Mouse (Mus musculus) heart, adult 2 months (tissue): ENCODE data around the gene Tlr12. TPM values are rescaled to one million over a fixed set of nuclear protein-coding genes. Genes with fewer than 3 reads are reported as not detected.
A peak's percentile ranks its signal among the peaks of the same experiment; 100 is the strongest.

ENCODE experiments used
- DNase-seq, 2 experiments: peaks; one replicate each; pipeline ENCODE4 v3.0.0; 2021
- H3K27ac ChIP-seq: fragments of 200-600 bp; 2 replicates; pipeline ENCODE4 v1.8.1; 2022
- H3K27me3 ChIP-seq: fragments of 200-500 bp; 2 replicates; pipeline ENCODE4 v1.6.1; 2012; ENCODE audit warnings: mild to moderate bottlenecking, low read length, inconsistent platforms, mixed read lengths; ENCODE audit not compliant: control insufficient read depth, insufficient read depth
- H3K36me3 ChIP-seq: fragments of 200-500 bp; 2 replicates; pipeline ENCODE4 v1.6.1; 2012; ENCODE audit warnings: low read length, inconsistent platforms; ENCODE audit not compliant: control insufficient read depth, insufficient read depth
- H3K4me1 ChIP-seq: fragments of 200-500 bp; 2 replicates; pipeline ENCODE4 v1.6.1; 2011; ENCODE audit warnings: low read length; ENCODE audit not compliant: control insufficient read depth, insufficient read depth
- H3K4me3 ChIP-seq: fragments of 200-600 bp; 2 replicates; pipeline ENCODE4 v1.8.1; 2022
- H3K79me2 ChIP-seq: fragments of 200-500 bp; replicated peaks from 2 replicates; pipeline ENCODE4 v1.6.1; 2012; ENCODE audit warnings: mild to moderate bottlenecking, inconsistent platforms, low read length, moderate library complexity, mixed read lengths; ENCODE audit not compliant: control insufficient read depth, insufficient read depth
- H3K9ac ChIP-seq: fragments of 200-500 bp; 2 replicates; pipeline ENCODE4 v1.6.1; 2012; ENCODE audit warnings: low read depth, mild to moderate bottlenecking, control low read depth, inconsistent platforms, low read length, mixed read lengths
- CTCF ChIP-seq: fragments of 200-600 bp; IDR thresholded peaks from 2 replicates; pipeline ENCODE4 v1.8.1; 2022; ENCODE audit warnings: antibody characterized with exemption, mild to moderate bottlenecking, moderate library complexity
- EP300 ChIP-seq: fragments of 200-500 bp; IDR thresholded peaks from 2 replicates; pipeline ENCODE4 v1.6.1; 2011; ENCODE audit warnings: low read depth, low read length, control low read depth; ENCODE audit not compliant: insufficient read depth
- POLR2A ChIP-seq: fragments of 200-500 bp; IDR thresholded peaks from 2 replicates; pipeline ENCODE4 v1.6.1; 2011; ENCODE audit warnings: mild to moderate bottlenecking, low read depth, low read length, control low read depth; ENCODE audit not compliant: insufficient read depth
- WGBS: fragments of 180-500 bp; shearing (Covaris S2); methylation state at CpG from one replicate; pipeline ENCODE4 v1.1.7; 2018; 5-methylcytosine and 5-hydroxymethylcytosine counted together
- intact Hi-C: fragments of 180-260 bp; cut with DNase I; formaldehyde crosslinking; loops from one replicate; pipeline ENCODE4 v1.15.1; 2025
- polyA plus RNA-seq: library from polyadenylated mRNA; depleted of rRNA; stranded (reverse); fragments of >200 nt; gene quantifications from 2 replicates; pipeline ENCODE4 v1.2.3, GENCODE M21; 2012
- total RNA-seq, 2 experiments: library from RNA; stranded (reverse); gene quantifications; 2 replicates each; pipeline ENCODE4 v1.2.3; 2021

Tlr12 gene
- total and polyA plus RNA-seq, 3 experiments: 0.09 to 0.21 (median 0.10) TPM

DNA sequence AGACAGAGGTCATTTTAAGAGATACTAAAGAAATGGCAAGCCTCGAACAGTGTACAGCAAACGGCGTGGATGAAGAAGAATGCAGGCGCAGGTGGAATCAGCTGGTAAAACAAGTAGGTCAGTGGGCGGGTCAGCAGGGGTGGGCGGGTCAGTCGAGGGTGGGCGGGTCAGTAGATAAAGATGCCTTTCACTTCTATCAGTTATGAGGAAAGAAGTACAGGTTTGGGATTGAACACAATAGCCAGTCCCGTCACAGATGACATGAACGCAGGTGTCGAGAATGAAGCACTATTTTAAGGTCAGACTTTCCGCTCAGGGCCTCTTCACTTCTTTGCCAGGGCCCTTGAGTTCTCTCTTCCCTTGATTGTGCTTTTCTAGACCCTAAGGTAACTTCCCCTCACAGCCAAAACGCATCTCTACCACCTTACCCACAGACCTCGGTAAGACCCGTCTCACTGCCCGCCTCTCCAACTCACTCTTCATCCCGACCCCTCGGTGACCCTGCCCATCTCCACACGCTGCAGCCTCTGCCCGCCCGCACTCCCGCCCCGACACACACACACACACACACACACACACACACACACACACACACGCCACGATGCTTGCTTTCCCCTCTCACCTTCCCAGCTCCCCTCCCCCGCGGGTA lies 9.0 kb downstream of the Tlr12 start:
- WGBS: 5% methylated on average over 27 of the region's 27 CpGs
- H3K9ac ChIP-seq: peak overlapping the region; percentile 58
- TF ChIP-seq POLR2A: no peak
- TF ChIP-seq EP300: no peak
- no peak for TF ChIP-seq CTCF
- H3K27me3 ChIP-seq: no peaks in the 10 kb centered on the region
- peak overlapping the region; percentile 18; the same call in 1 of the 2 replicates for H3K27ac ChIP-seq
- no peak for DNase-seq
- peak overlapping the region; percentile 59 for H3K4me3 ChIP-seq
- intact Hi-C loops: no loop called here
- no peaks in the 10 kb centered on the region for H3K79me2 ChIP-seq
- no peaks in the 10 kb centered on the region for H3K36me3 ChIP-seq
- no peaks in the 10 kb centered on the region for H3K4me1 ChIP-seq

DNA sequence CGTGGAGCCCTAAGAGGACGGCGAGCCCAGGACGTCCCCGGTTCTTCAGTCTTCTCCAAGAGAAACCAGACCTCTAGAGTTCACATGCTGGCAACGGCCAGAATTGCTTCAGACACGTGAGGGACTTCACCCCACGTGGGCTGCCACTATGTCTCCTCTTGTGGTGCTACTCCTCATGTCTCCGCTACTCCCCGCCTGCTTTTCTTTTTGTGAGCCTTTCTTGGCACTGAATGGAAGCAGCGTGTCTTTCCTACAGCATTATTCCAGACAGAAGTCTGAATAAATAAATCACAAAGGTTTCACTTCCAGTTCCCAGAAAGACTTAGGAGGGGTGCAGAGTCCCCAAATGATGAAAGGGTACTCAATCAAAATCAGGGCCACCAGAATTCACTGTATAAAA lies 10.8 kb downstream of the Tlr12 start:
- Histone ChIP-seq H3K9ac (no peak overlapping the region; the same call in 1 of the 2 replicates), H3K27me3 (no peaks in the 10 kb centered on the region), H3K27ac (no peak overlapping the region), H3K79me2 (no peaks in the 10 kb centered on the region), H3K4me3 (no peak overlapping the region), H3K4me1 (no peaks in the 10 kb centered on the region), H3K36me3 (no peaks in the 10 kb centered on the region)
- peak in 1 of 2 experiments; percentile 14 for DNase-seq
- TF ChIP-seq POLR2A (no peak), EP300 (no peak), CTCF (no peak)
- 62% methylated on average over 11 of the region's 11 CpGs for WGBS
- intact Hi-C loops: no loop called here

DNA sequence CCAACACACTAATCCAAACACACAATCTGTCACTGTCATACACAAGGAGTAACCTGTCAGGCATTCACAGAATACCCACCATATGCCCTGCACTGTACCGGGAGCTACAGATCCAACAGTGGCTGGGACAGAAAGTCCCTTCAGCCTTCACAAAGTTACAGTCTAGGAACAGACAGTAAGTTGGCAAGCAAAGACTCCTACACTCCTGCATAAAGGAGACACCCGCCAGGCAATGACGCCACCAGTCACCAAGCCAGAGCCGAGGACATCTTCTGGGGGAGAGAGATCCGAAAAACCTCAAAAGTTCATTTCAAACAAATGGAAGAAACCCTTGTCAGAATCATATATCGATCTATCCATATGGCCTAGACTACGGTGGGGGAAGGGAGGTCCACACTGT lies 11.8 kb downstream of the Tlr12 start:
- DNase-seq: no peak
- TF ChIP-seq EP300: no peak
- TF ChIP-seq CTCF: no peak
- no peak for TF ChIP-seq POLR2A
- Histone ChIP-seq H3K79me2 (no peaks in the 10 kb centered on the region), H3K27me3 (no peaks in the 10 kb centered on the region), H3K4me3 (no peak overlapping the region), H3K9ac (no peak overlapping the region), H3K4me1 (no peaks in the 10 kb centered on the region), H3K36me3 (no peaks in the 10 kb centered on the region), H3K27ac (no peak overlapping the region)
- 90% methylated on average over 7 of the region's 7 CpGs for WGBS
- intact Hi-C loops: no loop called here

DNA sequence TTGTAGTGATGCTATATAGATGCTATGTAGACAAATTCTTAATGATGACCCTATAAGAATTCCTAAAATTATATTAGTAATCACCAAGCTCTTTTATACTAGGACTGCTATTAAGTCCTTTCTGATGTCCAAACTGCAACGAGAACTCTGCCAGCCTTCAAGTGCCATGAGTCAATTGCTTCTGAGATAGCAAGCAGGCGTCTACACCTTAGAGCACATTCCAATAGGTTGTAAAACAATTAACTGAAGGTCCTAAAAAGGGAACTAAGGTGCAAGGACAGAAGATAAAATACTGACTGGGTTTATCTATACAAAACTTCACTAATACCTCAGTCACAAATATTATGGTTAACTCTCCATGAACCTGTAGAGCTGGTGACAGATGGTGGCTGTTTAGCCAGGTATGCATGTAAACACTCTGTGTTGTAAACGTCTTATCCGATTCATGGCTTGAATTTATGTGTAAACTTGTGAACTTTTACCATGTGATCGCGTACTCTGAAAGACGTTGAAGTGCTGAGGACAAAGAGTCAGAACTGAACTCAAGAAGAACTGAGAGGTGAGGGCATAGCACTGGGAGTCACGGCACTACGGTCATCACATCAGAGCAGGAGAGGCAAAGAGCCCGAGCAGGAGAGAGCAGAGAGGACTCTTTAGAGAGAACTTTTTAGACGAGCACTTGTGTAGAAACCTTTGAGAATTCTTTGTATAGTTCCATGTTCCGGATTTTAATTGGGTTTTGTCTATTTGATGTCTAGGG lies 20.4 kb downstream of the Tlr12 start:
- no peak for DNase-seq
- Histone ChIP-seq H3K4me3 (no peak overlapping the region), H3K36me3 (no peaks in the 10 kb centered on the region), H3K27ac (no peak overlapping the region), H3K27me3 (no peaks in the 10 kb centered on the region), H3K79me2 (no peaks in the 10 kb centered on the region), H3K9ac (no peak overlapping the region), H3K4me1 (no peaks in the 10 kb centered on the region)
- 80% methylated on average over 12 of the region's 12 CpGs for WGBS
- intact Hi-C loops: no loop called here
- TF ChIP-seq CTCF (no peak), EP300 (no peak), POLR2A (no peak)

DNA sequence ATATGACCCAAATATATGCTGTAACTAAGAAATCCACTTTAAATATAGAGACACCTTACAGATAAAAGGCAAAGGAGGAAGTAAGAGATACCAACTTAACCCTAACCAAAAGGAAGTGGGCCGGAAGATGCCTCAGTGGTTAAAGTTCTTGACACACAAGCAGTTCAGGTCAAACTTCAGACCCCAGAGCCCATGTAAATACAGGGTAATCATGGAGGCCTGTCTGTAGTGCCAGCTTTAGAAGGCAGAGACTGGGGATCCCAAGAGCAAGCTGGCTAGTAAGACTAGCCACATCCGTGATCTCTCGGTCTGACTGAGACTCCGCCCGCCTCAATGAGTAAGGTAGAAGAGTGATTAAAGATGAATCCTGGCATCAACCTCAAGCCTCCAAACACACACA lies 24.4 kb downstream of the Tlr12 start:
- no peaks in the 10 kb centered on the region for H3K27me3 ChIP-seq
- H3K27ac ChIP-seq: no peak overlapping the region
- H3K36me3 ChIP-seq: no peaks in the 10 kb centered on the region
- H3K4me1 ChIP-seq: no peaks in the 10 kb centered on the region
- WGBS: 100% methylated on average over 4 of the region's 5 CpGs
- intact Hi-C loops: no loop called here
- DNase-seq: no peak
- TF ChIP-seq CTCF: no peak
- no peak for TF ChIP-seq EP300
- no peak for TF ChIP-seq POLR2A
- H3K9ac ChIP-seq: no peak overlapping the region
- no peaks in the 10 kb centered on the region for H3K79me2 ChIP-seq
- no peak overlapping the region for H3K4me3 ChIP-seq

DNA sequence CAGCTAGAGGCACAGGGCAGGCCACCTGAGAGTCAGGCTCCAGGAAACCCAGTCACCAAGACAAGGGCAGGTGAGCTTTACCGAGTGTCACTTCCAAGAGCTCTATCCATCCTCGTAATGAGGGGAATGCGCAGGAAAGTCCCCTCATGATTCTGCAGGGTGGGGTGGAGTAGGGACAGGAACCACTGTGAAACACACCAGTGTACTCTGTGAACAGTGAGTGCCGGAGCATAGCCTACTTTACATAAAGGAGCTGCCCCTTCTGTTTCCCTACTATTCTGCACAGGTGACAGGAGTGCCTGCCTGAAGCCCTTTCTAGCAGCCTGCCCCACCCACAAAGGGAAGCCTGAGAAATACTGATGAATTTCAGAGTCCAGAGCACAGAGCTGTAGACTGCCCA lies 25.1 kb downstream of the Tlr12 start:
- intact Hi-C loops: no loop called here
- WGBS: 97% methylated on average over 4 of the region's 4 CpGs
- TF ChIP-seq CTCF (no peak), POLR2A (no peak), EP300 (no peak)
- Histone ChIP-seq H3K27me3 (no peaks in the 10 kb centered on the region), H3K9ac (no peak overlapping the region), H3K79me2 (no peaks in the 10 kb centered on the region), H3K4me3 (no peak overlapping the region), H3K4me1 (no peaks in the 10 kb centered on the region), H3K36me3 (no peaks in the 10 kb centered on the region), H3K27ac (no peak overlapping the region)
- DNase-seq: no peak
